Mouse (Mus musculus): ENCODE measurements around the gene Olfr606. TPM values are rescaled to one million over a fixed set of nuclear protein-coding genes. Genes with fewer than 3 reads are reported as not detected.

Olfr606 gene
- polyA plus RNA-seq (2012; rRNA removed; ENCODE audit: low replicate concordance), result not detected in 2 replicates

DNA sequence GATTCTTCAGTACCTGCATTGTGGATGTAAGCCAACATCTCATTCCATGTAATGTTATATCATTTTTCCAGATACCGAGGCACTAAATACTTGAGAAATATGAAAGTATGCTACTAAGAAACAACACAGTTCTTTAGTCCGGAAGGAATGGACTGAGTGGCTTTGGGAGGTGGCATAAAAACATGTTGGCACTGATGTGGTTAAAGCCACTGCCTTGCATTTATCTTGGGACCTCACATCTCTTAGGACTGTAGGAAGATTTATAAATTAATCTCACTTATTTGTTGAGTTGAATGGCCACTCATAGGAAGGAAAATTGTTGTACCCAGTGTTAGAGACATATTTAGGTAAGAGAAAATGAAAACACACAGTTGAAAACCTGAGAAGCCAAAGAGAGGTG lies at the start of gene Olfr606:
Olfr606 (plus strand) TSS at position 301 of the 400 bp plus-strand sequence.

DNA sequence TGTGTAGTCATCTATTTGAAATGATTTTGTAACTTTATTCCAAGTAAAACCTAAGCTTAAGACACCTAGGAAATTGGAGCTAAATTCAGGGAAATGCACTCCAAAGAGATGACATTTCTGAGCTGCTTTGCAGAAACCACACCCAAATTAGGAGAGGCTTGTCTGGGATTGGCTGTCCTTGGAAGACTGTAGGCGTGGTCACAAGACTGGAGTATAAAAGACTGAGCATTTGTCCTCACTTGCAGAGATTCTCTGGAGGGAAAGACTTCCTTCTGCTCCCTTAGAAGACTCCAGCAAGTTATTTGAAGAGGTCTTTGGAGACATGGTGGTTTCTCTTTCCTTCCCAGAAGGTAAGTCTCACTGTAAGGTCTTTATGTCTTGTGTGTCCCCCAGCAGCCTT lies 34.1 kb upstream of the Olfr606 start, which contains the start of gene Usp17lc:
Usp17lc (plus strand) TSS at position 301 of the 400 bp plus-strand sequence.

DNA sequence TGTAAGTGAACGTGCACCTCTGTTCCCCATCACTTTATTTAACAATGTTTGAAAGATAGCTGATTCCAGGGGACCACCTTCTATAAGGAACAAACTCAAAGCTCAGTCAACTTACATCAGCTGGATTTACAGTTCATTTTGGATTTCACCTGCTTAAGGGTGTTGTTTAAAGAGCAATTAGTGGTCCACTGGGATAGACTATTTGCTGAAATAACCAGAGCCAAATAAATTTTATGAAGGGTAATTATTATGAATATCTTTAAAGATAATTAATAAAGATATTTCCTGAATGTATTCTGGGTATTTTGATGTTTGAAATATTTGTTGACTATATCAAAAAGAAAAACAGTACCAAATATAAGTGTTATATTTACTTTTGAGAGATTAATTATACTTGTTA lies 3.5 kb upstream of the Olfr606 start, which contains the start of gene Olfr605:
Olfr605 (minus strand) TSS at position 101 of the 400 bp plus-strand sequence.

DNA sequence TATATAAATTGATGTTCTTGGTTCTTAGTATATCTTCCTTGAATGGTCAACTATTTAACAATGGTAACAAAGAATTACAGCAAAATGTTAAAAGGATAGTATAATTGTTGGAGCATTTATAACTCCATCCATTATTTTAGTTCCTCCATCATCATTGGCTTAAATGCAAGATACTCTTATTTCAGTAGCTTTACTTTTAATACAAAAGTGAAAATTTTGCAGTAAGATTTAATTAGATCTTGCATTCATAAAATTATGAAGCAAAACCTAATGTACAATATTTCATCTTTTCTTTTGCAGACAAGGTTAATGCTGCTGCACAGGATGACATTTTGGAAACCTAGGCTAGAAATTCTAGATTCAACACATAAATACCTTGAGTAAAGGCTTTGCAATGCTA lies 20.7 kb downstream of the Olfr606 start, which contains the start of gene Olfr608:
Olfr608 (plus strand) TSS at position 301 of the 400 bp plus-strand sequence.

DNA sequence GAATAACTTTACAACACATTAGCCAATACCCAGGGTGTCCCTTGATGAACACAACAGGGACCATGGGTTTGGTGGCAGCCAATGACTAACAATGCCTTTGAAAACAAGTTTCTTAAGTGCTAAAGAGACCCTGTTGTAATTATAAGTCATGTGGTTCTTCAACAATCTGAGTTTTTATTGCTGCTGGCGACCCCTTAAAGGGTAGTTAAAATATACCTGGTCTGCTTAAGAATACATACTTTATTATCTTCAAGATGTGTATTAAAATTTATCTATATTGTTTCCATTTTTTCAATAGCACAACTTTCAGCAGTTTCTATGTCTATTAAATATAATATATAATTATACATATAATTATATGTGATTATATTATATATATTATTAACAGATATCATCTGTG lies 49.1 kb downstream of the Olfr606 start, which contains the start of gene Olfr609:
Olfr609 (minus strand) TSS at position 101 of the 400 bp plus-strand sequence.

Other genes starting within 250 kb of the Olfr606 start
- not detected in 2 replicates for gene Olfr593, start 237.2 kb upstream of the Olfr606 start, polyA plus RNA-seq (2012; rRNA removed; ENCODE audit: low replicate concordance)
- not detected in 2 replicates for gene Olfr594, start 232.1 kb upstream of the Olfr606 start, polyA plus RNA-seq (2012; rRNA removed; ENCODE audit: low replicate concordance)
- gene Usp17ld, start 196.5 kb upstream of the Olfr606 start, polyA plus RNA-seq (2012; rRNA removed; ENCODE audit: low replicate concordance), result not detected in 2 replicates
- not detected in 2 replicates for gene Olfr596, start 143.4 kb upstream of the Olfr606 start, polyA plus RNA-seq (2012; rRNA removed; ENCODE audit: low replicate concordance)
- gene Olfr597, start 132.7 kb upstream of the Olfr606 start, polyA plus RNA-seq (2012; rRNA removed; ENCODE audit: low replicate concordance), result not detected in 2 replicates
- gene Olfr598, start 125.5 kb upstream of the Olfr606 start, polyA plus RNA-seq (2012; rRNA removed; ENCODE audit: low replicate concordance), result not detected in 2 replicates
- not detected in 2 replicates for gene Olfr599, start 113.1 kb upstream of the Olfr606 start, polyA plus RNA-seq (2012; rRNA removed; ENCODE audit: low replicate concordance)
- not detected in 2 replicates for gene Olfr600, start 99.4 kb upstream of the Olfr606 start, polyA plus RNA-seq (2012; rRNA removed; ENCODE audit: low replicate concordance)
- gene Olfr601, start 86.4 kb upstream of the Olfr606 start, polyA plus RNA-seq (2012; rRNA removed; ENCODE audit: low replicate concordance), result not detected in 2 replicates
- not detected in 2 replicates for gene Olfr603, start 62.9 kb upstream of the Olfr606 start, polyA plus RNA-seq (2012; rRNA removed; ENCODE audit: low replicate concordance)
- not detected in 2 replicates for gene Usp17lc, start 34.0 kb upstream of the Olfr606 start, polyA plus RNA-seq (2012; rRNA removed; ENCODE audit: low replicate concordance)
- gene Olfr605, start 3.6 kb upstream of the Olfr606 start, polyA plus RNA-seq (2012; rRNA removed; ENCODE audit: low replicate concordance), result not detected in 2 replicates
- gene Olfr607, start 15.1 kb downstream of the Olfr606 start, polyA plus RNA-seq (2012; rRNA removed; ENCODE audit: low replicate concordance), result not detected in 2 replicates
- gene Olfr608, start 20.8 kb downstream of the Olfr606 start, polyA plus RNA-seq (2012; rRNA removed; ENCODE audit: low replicate concordance), result not detected in 2 replicates
- not detected in 2 replicates for gene Olfr609, start 49.0 kb downstream of the Olfr606 start, polyA plus RNA-seq (2012; rRNA removed; ENCODE audit: low replicate concordance)
- not detected in 2 replicates for gene Olfr610, start 63.1 kb downstream of the Olfr606 start, polyA plus RNA-seq (2012; rRNA removed; ENCODE audit: low replicate concordance)
- gene Olfr611, start 71.8 kb downstream of the Olfr606 start, polyA plus RNA-seq (2012; rRNA removed; ENCODE audit: low replicate concordance), result not detected in 2 replicates
- gene Olfr612, start 93.7 kb downstream of the Olfr606 start, polyA plus RNA-seq (2012; rRNA removed; ENCODE audit: low replicate concordance), result not detected in 2 replicates
- not detected in 2 replicates for gene Olfr613, start 99.0 kb downstream of the Olfr606 start, polyA plus RNA-seq (2012; rRNA removed; ENCODE audit: low replicate concordance)
- not detected in 2 replicates for gene Olfr615, start 107.0 kb downstream of the Olfr606 start, polyA plus RNA-seq (2012; rRNA removed; ENCODE audit: low replicate concordance)
- gene Olfr616, start 120.1 kb downstream of the Olfr606 start, polyA plus RNA-seq (2012; rRNA removed; ENCODE audit: low replicate concordance), result not detected in 2 replicates
- not detected in 2 replicates for gene Olfr617, start 124.0 kb downstream of the Olfr606 start, polyA plus RNA-seq (2012; rRNA removed; ENCODE audit: low replicate concordance)
- not detected in 2 replicates for gene Olfr618, start 141.1 kb downstream of the Olfr606 start, polyA plus RNA-seq (2012; rRNA removed; ENCODE audit: low replicate concordance)
- gene Olfr619, start 151.5 kb downstream of the Olfr606 start, polyA plus RNA-seq (2012; rRNA removed; ENCODE audit: low replicate concordance), result not detected in 2 replicates
- gene Olfr620, start 163.5 kb downstream of the Olfr606 start, polyA plus RNA-seq (2012; rRNA removed; ENCODE audit: low replicate concordance), result not detected in 2 replicates
- not detected in 2 replicates for gene Olfr622, start 193.7 kb downstream of the Olfr606 start, polyA plus RNA-seq (2012; rRNA removed; ENCODE audit: low replicate concordance)
- not detected in 2 replicates for gene Olfr623, start 214.7 kb downstream of the Olfr606 start, polyA plus RNA-seq (2012; rRNA removed; ENCODE audit: low replicate concordance)
- gene Olfr624, start 222.1 kb downstream of the Olfr606 start, polyA plus RNA-seq (2012; rRNA removed; ENCODE audit: low replicate concordance), result not detected in 2 replicates
- not detected in 2 replicates for gene Olfr625-ps1, start 233.7 kb downstream of the Olfr606 start, polyA plus RNA-seq (2012; rRNA removed; ENCODE audit: low replicate concordance)